Mouse (Mus musculus) thymus, adult 2 months (tissue): Measurements from ENCODE around the gene Card14. TPM values are rescaled to one million over a fixed set of nuclear protein-coding genes. Genes with fewer than 3 reads are reported as not detected.

Source experiments
- DNase-seq: peaks from one replicate; pipeline ENCODE4 v3.0.0; 2021
- H3K27ac ChIP-seq: fragments of 200-500 bp; 2 replicates; pipeline ENCODE4 v1.5.1; 2012; ENCODE audit warnings: low read length, control low read depth; ENCODE audit not compliant: control insufficient read depth, insufficient read depth
- H3K27me3 ChIP-seq: fragments of 200-500 bp; 2 replicates; pipeline ENCODE4 v1.6.1; 2012; ENCODE audit warnings: mild to moderate bottlenecking, low read length, moderate library complexity, mixed read lengths; ENCODE audit not compliant: control insufficient read depth, insufficient read depth
- H3K36me3 ChIP-seq: fragments of 200-500 bp; 2 replicates; pipeline ENCODE4 v1.6.1; 2012; ENCODE audit warnings: mild to moderate bottlenecking, low read length, moderate library complexity; ENCODE audit not compliant: control insufficient read depth, insufficient read depth
- H3K4me1 ChIP-seq: fragments of 200-500 bp; replicated peaks from 2 replicates; pipeline ENCODE4 v1.6.1; 2012; ENCODE audit warnings: low read length; ENCODE audit not compliant: control insufficient read depth, insufficient read depth
- H3K4me3 ChIP-seq: fragments of 200-500 bp; 2 replicates; pipeline ENCODE4 v1.5.1; 2012; ENCODE audit warnings: mild to moderate bottlenecking, low read length, control low read depth, moderate library complexity; ENCODE audit not compliant: control insufficient read depth, insufficient read depth
- CTCF ChIP-seq: fragments of 200-500 bp; IDR thresholded peaks from 2 replicates; pipeline ENCODE4 v1.5.1; 2012; ENCODE audit warnings: mild to moderate bottlenecking, control low read depth, low read length, moderate library complexity, borderline replicate concordance; ENCODE audit not compliant: control insufficient read depth, poor library complexity, insufficient read depth; ENCODE audit errors: extremely low read depth
- POLR2A ChIP-seq: fragments of 200-500 bp; IDR thresholded peaks from 2 replicates; pipeline ENCODE4 v1.6.1; 2012; ENCODE audit warnings: mild to moderate bottlenecking, low read length, control low read depth, moderate library complexity; ENCODE audit not compliant: control insufficient read depth, poor library complexity, insufficient read depth; ENCODE audit errors: extremely low read depth
- WGBS: fragments of 180-500 bp; shearing (Covaris S2); methylation state at CpG from one replicate; pipeline ENCODE4 v1.1.7; 2018; 5-methylcytosine and 5-hydroxymethylcytosine counted together
- polyA plus RNA-seq: library from polyadenylated mRNA; depleted of rRNA; stranded (reverse); fragments of >200 nt; gene quantifications from 2 replicates; pipeline ENCODE4 v1.2.3, GENCODE M21; 2012

The Card14 gene
- polyA plus RNA-seq, 1 experiment = 0.90 TPM

GRCm38 (mm10) chr11:119316720-119317119 lies 9.2 kb downstream of the Card14 start:
- Histone ChIP-seq H3K4me3 (no peak overlapping the region), H3K27ac (no peak overlapping the region), H3K36me3 (no peaks in the 10 kb centered on the region), H3K4me1 (no peaks in the 10 kb centered on the region), H3K27me3 (no peaks in the 10 kb centered on the region)
- TF ChIP-seq POLR2A (no peak), CTCF (no peak)
- no peak for DNase-seq
- 93% methylated on average over 4 of the region's 4 CpGs for WGBS

- no peak overlapping the region for H3K4me3 ChIP-seq
- H3K4me1 ChIP-seq = no peaks in the 10 kb centered on the region
- no peaks in the 10 kb centered on the region for H3K36me3 ChIP-seq
- no peaks in the 10 kb centered on the region for H3K27me3 ChIP-seq
- no peak for DNase-seq
- 62% methylated on average over 13 of the region's 13 CpGs for WGBS
- no peak overlapping the region for H3K27ac ChIP-seq
- TF ChIP-seq CTCF (no peak), POLR2A (no peak)
Observed at GRCm38 (mm10) chr11:119322521-119322920, 15.0 kb downstream of the Card14 start.

DNA sequence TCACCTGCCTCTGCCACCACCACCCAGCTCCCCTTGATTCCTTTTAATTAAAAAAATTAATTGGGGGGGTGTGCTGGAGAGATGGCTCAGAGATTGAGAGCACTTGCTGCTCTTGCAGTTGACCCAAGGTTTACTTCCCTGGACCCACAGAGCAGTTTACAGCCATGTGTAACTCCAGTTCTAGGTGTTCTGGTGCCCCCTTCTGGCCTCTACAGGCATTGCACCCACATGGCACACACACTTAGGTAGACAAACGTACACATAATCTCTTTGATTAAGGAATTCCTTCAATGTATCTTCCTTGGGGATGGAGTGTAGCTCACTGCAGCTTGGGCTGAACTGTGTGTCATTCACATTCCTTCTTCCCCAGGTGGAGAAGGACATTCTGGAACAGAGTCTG lies 17.5 kb downstream of the Card14 start:
- TF ChIP-seq POLR2A (no peak), CTCF (no peak)
- Histone ChIP-seq H3K27me3 (no peaks in the 10 kb centered on the region), H3K4me3 (no peak overlapping the region), H3K4me1 (no peaks in the 10 kb centered on the region), H3K36me3 (no peaks in the 10 kb centered on the region), H3K27ac (no peak overlapping the region)
- WGBS = 97% methylated on average over 1 of the region's 1 CpGs
- no peak for DNase-seq

DNA sequence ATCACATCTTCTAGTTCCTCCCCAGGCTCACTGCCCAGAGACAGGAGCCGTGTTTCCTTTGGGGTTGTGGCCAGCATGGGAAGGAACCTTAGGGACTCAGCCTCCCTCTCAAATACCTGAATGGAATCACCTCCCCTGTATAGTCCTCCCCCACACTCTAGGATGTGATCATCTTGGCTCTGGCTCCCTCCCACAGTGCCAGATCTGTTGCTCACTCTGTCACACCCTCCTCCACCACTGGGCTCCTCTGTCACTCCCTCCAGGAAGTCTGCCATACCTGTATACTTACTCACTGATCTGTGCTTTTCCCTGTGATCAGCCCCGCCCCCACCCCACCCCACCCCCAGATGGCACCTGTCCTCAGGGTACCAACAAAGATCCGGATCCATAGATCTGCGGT lies 23.0 kb downstream of the Card14 start:
- TF ChIP-seq POLR2A = no peak
- DNase-seq = no peak
- H3K27me3 ChIP-seq = no peaks in the 10 kb centered on the region

GRCm38 (mm10) chr11:119331970-119332369 lies 24.4 kb downstream of the Card14 start:
- H3K27me3 ChIP-seq = no peaks in the 10 kb centered on the region
- H3K36me3 ChIP-seq = no peaks in the 10 kb centered on the region
- H3K4me1 ChIP-seq = no peaks in the 10 kb centered on the region
- H3K27ac ChIP-seq = no peak overlapping the region
- WGBS = 18% methylated on average over 3 of the region's 3 CpGs
- DNase-seq = no peak
- TF ChIP-seq CTCF = no peak
- TF ChIP-seq POLR2A = no peak
- H3K4me3 ChIP-seq = no peak overlapping the region

More for the DNA sequence above, 23.0 kb downstream of the Card14 start:
- no peak overlapping the region for H3K27ac ChIP-seq
- H3K4me3 ChIP-seq = no peak overlapping the region
- no peaks in the 10 kb centered on the region for H3K4me1 ChIP-seq
- 76% methylated on average over 4 of the region's 4 CpGs for WGBS
- no peaks in the 10 kb centered on the region for H3K36me3 ChIP-seq

- TF ChIP-seq CTCF (no peak), POLR2A (no peak)
- H3K4me3 ChIP-seq = no peak overlapping the region
- H3K27ac ChIP-seq = no peak overlapping the region
- no peak for DNase-seq
- H3K36me3 ChIP-seq = no peaks in the 10 kb centered on the region
- H3K27me3 ChIP-seq = no peaks in the 10 kb centered on the region
- WGBS = 86% methylated on average over 10 of the region's 10 CpGs
- H3K4me1 ChIP-seq = no peaks in the 10 kb centered on the region
Observed at GRCm38 (mm10) chr11:119338271-119339059, 30.9 kb downstream of the Card14 start.

- no peak for TF ChIP-seq CTCF
- no peak for TF ChIP-seq POLR2A
- Histone ChIP-seq H3K4me1 (no peaks in the 10 kb centered on the region), H3K27ac (no peak overlapping the region), H3K36me3 (no peaks in the 10 kb centered on the region), H3K4me3 (no peak overlapping the region), H3K27me3 (no peaks in the 10 kb centered on the region)
- 63% methylated on average over 5 of the region's 5 CpGs for WGBS
- no peak for DNase-seq
Observed at GRCm38 (mm10) chr11:119339179-119339578, 31.6 kb downstream of the Card14 start.
